Mouse (Mus musculus) limb, embryonic 10.5 days (tissue): ENCODE data around the gene Ifnab. TPM values are rescaled to one million over a fixed set of nuclear protein-coding genes. Genes with fewer than 3 reads are reported as not detected.
A peak's percentile ranks its signal among the peaks of the same experiment; 100 is the strongest.

ENCODE experiments used
- DNase-seq: peaks from one replicate; pipeline ENCODE4 v3.0.0-alpha.2; 2017; ENCODE audit warnings: low spot score
- H3K27ac ChIP-seq: fragments of 300-500 bp; sonication (generic); 2 replicates; pipeline ENCODE4 v1.5.1; 2016; ENCODE audit warnings: mild to moderate bottlenecking
- H3K27me3 ChIP-seq: fragments of 300-500 bp; sonication (generic); 2 replicates; pipeline ENCODE4 v1.6.1; 2016; ENCODE audit warnings: low read depth, mild to moderate bottlenecking; ENCODE audit not compliant: poor library complexity, severe bottlenecking
- H3K36me3 ChIP-seq: fragments of 300-500 bp; sonication (generic); 2 replicates; pipeline ENCODE4 v1.6.1; 2016; ENCODE audit warnings: mild to moderate bottlenecking, moderate library complexity
- H3K4me1 ChIP-seq: fragments of 300-500 bp; sonication (generic); 2 replicates; pipeline ENCODE4 v1.6.1; 2016
- H3K4me3 ChIP-seq: fragments of 300-500 bp; sonication (generic); 2 replicates; pipeline ENCODE4 v1.5.1; 2016; ENCODE audit warnings: mild to moderate bottlenecking, moderate library complexity
- H3K9me3 ChIP-seq: fragments of 300-500 bp; sonication (generic); replicated peaks from 2 replicates; pipeline ENCODE4 v1.6.1; 2016; ENCODE audit warnings: mild to moderate bottlenecking
- WGBS: fragments of 180-500 bp; shearing (Covaris S2); methylation state at CpG from one replicate; pipeline ENCODE4 v1.1.7; 2016; 5-methylcytosine and 5-hydroxymethylcytosine counted together
- polyA plus RNA-seq: library from polyadenylated mRNA; unstranded; fragments of >200 nt; fragmentation: Nextera tagmentation; extraction: Ambion mirVana; gene quantifications from 2 replicates; pipeline ENCODE4 v1.2.1, GENCODE M21; 2016

Gene Ifnab
- polyA plus RNA-seq, 1 experiment from 2014 or later, result not detected

GRCm38 (mm10) chr4:88641077-88641831 is 49.9 kb downstream of the Ifnab start:
- no peaks in the 10 kb centered on the region for H3K36me3 ChIP-seq
- peak overlapping the region; percentile 62; the same call in 1 of the 2 replicates for H3K27ac ChIP-seq
- 23% methylated on average over 11 of the region's 11 CpGs for WGBS
- peak; percentile 99 for DNase-seq
- no peaks in the 10 kb centered on the region for H3K27me3 ChIP-seq
- H3K4me3 ChIP-seq, result peak overlapping the region; percentile 35
- no peaks in the 10 kb centered on the region for H3K4me1 ChIP-seq
- no peaks in the 10 kb centered on the region for H3K9me3 ChIP-seq

- WGBS, result 82% methylated on average over 8 of the region's 8 CpGs
- H3K9me3 ChIP-seq, result no peaks in the 10 kb centered on the region
- H3K27ac ChIP-seq, result peak overlapping the region; percentile 62; the same call in 1 of the 2 replicates
- H3K4me3 ChIP-seq, result peak overlapping the region; percentile 35
- no peaks in the 10 kb centered on the region for H3K27me3 ChIP-seq
- no peaks in the 10 kb centered on the region for H3K36me3 ChIP-seq
- no peak for DNase-seq
- no peaks in the 10 kb centered on the region for H3K4me1 ChIP-seq
Observed at GRCm38 (mm10) chr4:88640704-88641076, 50.5 kb downstream of the Ifnab start.

Other genes with a start within 250 kb of the Ifnab start
- gene Ifnb1, start 168.6 kb downstream of the Ifnab start, polyA plus RNA-seq, result not detected in 2 replicates
- not detected in 2 replicates for gene Ifna15, start 133.1 kb downstream of the Ifnab start, polyA plus RNA-seq
- not detected in 2 replicates for gene Ifna14, start 119.6 kb downstream of the Ifnab start, polyA plus RNA-seq
- gene Ifna9, start 99.0 kb downstream of the Ifnab start, polyA plus RNA-seq, result not detected in 2 replicates
- gene Ifna12, start 88.0 kb downstream of the Ifnab start, polyA plus RNA-seq, result not detected in 2 replicates
- gene C87499, start 56.9 kb downstream of the Ifnab start, polyA plus RNA-seq, result not detected in 2 replicates
- gene Ifna13, start 46.9 kb downstream of the Ifnab start, polyA plus RNA-seq, result 0.24 TPM in 1 of 2 replicates, not detected in the other
- not detected in 2 replicates for gene Ifna16, start 14.4 kb downstream of the Ifnab start, polyA plus RNA-seq
- gene Ifna2, start 7.4 kb downstream of the Ifnab start, polyA plus RNA-seq, result not detected in 2 replicates
- gene Gm26566, start 30.4 kb upstream of the Ifnab start, polyA plus RNA-seq, result 1.1 and 1.5 TPM in 2 replicates
- 82.7 and 106 TPM in 2 replicates for gene Klhl9, start 31.1 kb upstream of the Ifnab start, polyA plus RNA-seq
- gene Gm13271, start 63.5 kb upstream of the Ifnab start, polyA plus RNA-seq, result 0.33 TPM in 1 of 2 replicates, not detected in the other
- 0.40 and 0.54 TPM in 2 replicates for gene Gm13283, start 68.8 kb upstream of the Ifnab start, polyA plus RNA-seq
- 0.74 and 0.94 TPM in 2 replicates for gene Gm13290, start 82.5 kb upstream of the Ifnab start, polyA plus RNA-seq
- not detected in 2 replicates for gene Gm13289, start 85.6 kb upstream of the Ifnab start, polyA plus RNA-seq
- gene Gm13272, start 88.5 kb upstream of the Ifnab start, polyA plus RNA-seq, result not detected in 2 replicates
- 0.16 and 0.39 TPM in 2 replicates for gene Ifnz, start 90.8 kb upstream of the Ifnab start, polyA plus RNA-seq
- not detected in 2 replicates for gene Gm13276, start 94.3 kb upstream of the Ifnab start, polyA plus RNA-seq
- not detected in 2 replicates for gene Gm13277, start 97.3 kb upstream of the Ifnab start, polyA plus RNA-seq
- not detected in 2 replicates for gene Gm13278, start 100.2 kb upstream of the Ifnab start, polyA plus RNA-seq
- not detected in 2 replicates for gene Gm13275, start 103.1 kb upstream of the Ifnab start, polyA plus RNA-seq
- not detected in 2 replicates for gene Gm13279, start 106.0 kb upstream of the Ifnab start, polyA plus RNA-seq
- 0.28 and 0.48 TPM in 2 replicates for gene Gm13285, start 108.3 kb upstream of the Ifnab start, polyA plus RNA-seq
- not detected in 2 replicates for gene Gm13287, start 111.9 kb upstream of the Ifnab start, polyA plus RNA-seq
- gene Gm13288, start 114.2 kb upstream of the Ifnab start, polyA plus RNA-seq, result 0.15 TPM in 1 of 2 replicates, not detected in the other
- not detected in 2 replicates for gene Ifna7, start 124.9 kb upstream of the Ifnab start, polyA plus RNA-seq
- gene Ifna11, start 128.6 kb upstream of the Ifnab start, polyA plus RNA-seq, result not detected in 2 replicates
- gene Ifna6, start 136.1 kb upstream of the Ifnab start, polyA plus RNA-seq, result not detected in 2 replicates
- not detected in 2 replicates for gene Ifna5, start 144.2 kb upstream of the Ifnab start, polyA plus RNA-seq
- gene Ifna4, start 150.5 kb upstream of the Ifnab start, polyA plus RNA-seq, result not detected in 2 replicates
- gene Ifna1, start 158.7 kb upstream of the Ifnab start, polyA plus RNA-seq, result not detected in 2 replicates
- not detected in 2 replicates for gene Ifne, start 188.8 kb upstream of the Ifnab start, polyA plus RNA-seq